Mouse (Mus musculus) MEL (cell line): ENCODE measurements around the gene Nmnat3. TPM values are rescaled to one million over a fixed set of nuclear protein-coding genes. Genes with fewer than 3 reads are reported as not detected.

Source experiments
- DNase-seq: peaks from one replicate; pipeline ENCODE4 v3.0.0; 2011; ENCODE audit warnings: low read depth, low spot score
- H3K27ac ChIP-seq: 2 replicates; pipeline ENCODE4 v1.5.1; 2012; ENCODE audit warnings: low read depth, mild to moderate bottlenecking, control low read depth, low read length, moderate library complexity; ENCODE audit not compliant: control insufficient read depth
- H3K27me3 ChIP-seq, 2 experiments: fragments of 150-350 bp in 1 of 2; sonication (generic) in 1 of 2; 2 replicates each; pipeline ENCODE4 v1.6.1; 2012; ENCODE audit warnings: low read length in 2 of 2, mild to moderate bottlenecking in 2 of 2, improper control_type of control experiment in 1 of 2, moderate library complexity in 1 of 2; ENCODE audit not compliant: insufficient read depth in 2 of 2, control insufficient read depth in 1 of 2
- H3K36me3 ChIP-seq, 2 experiments: 2 replicates each; pipeline ENCODE4 v1.6.1; 2012 to 2014; ENCODE audit warnings: low read length in 2 of 2, improper control_type of control experiment in 1 of 2, inconsistent platforms in 1 of 2, mild to moderate bottlenecking in 1 of 2; ENCODE audit not compliant: insufficient read depth in 2 of 2, control insufficient read depth in 1 of 2
- H3K4me1 ChIP-seq, 2 experiments: fragments of 150-350 bp in 1 of 2; sonication (generic) in 1 of 2; 2 replicates each; pipeline ENCODE4 v1.6.1; 2012; ENCODE audit warnings: low read length in 2 of 2, improper control_type of control experiment in 1 of 2, mild to moderate bottlenecking in 1 of 2; ENCODE audit not compliant: insufficient read depth in 2 of 2, control insufficient read depth in 1 of 2
- H3K4me3 ChIP-seq, 2 experiments: fragments of 150-350 bp in 1 of 2; sonication (generic) in 1 of 2; 2 replicates each; pipeline ENCODE4 v1.5.1; 2012; ENCODE audit warnings: low read depth in 2 of 2, low read length in 2 of 2, mild to moderate bottlenecking in 2 of 2, moderate library complexity in 2 of 2, control low read depth in 1 of 2, improper control_type of control experiment in 1 of 2; ENCODE audit not compliant: control insufficient read depth in 1 of 2, insufficient read depth in 1 of 2
- H3K79me2 ChIP-seq: 2 replicates; pipeline ENCODE4 v1.6.1; 2012; ENCODE audit warnings: mild to moderate bottlenecking, low read length, moderate library complexity; ENCODE audit not compliant: control insufficient read depth, poor library complexity, insufficient read depth
- H3K9ac ChIP-seq: 2 replicates; pipeline ENCODE4 v1.6.1; 2012; ENCODE audit warnings: low read depth, mild to moderate bottlenecking, control low read depth, low read length, moderate library complexity; ENCODE audit not compliant: control insufficient read depth, poor library complexity, severe bottlenecking
- H3K9me3 ChIP-seq: fragments of 150-350 bp; sonication (generic); replicated peaks from 2 replicates; pipeline ENCODE4 v1.6.1; 2012; ENCODE audit warnings: mild to moderate bottlenecking, low read length, improper control_type of control experiment, moderate library complexity; ENCODE audit not compliant: insufficient read depth
- BHLHE40 ChIP-seq: IDR thresholded peaks from 2 replicates; pipeline ENCODE4 v1.6.1; 2012; ENCODE audit warnings: low read depth, mild to moderate bottlenecking, inconsistent platforms, low read length, improper control_type of control experiment, borderline replicate concordance
- CHD1 ChIP-seq: IDR thresholded peaks from 2 replicates; pipeline ENCODE4 v1.6.1; 2012; ENCODE audit warnings: low read depth, mild to moderate bottlenecking, inconsistent platforms, low read length, improper control_type of control experiment
- CHD2 ChIP-seq: IDR thresholded peaks from 2 replicates; pipeline ENCODE4 v1.6.1; 2011; ENCODE audit warnings: low read length, improper control_type of control experiment
- CTCF ChIP-seq, 3 experiments: IDR thresholded peaks in 2 of 3; conservative IDR thresholded peaks in 1 of 3; 2 replicates each; pipeline ENCODE4 v1.5.1; 2011 to 2012; ENCODE audit warnings: low read length in 3 of 3, low read depth in 2 of 3, mild to moderate bottlenecking in 2 of 3, improper control_type of control experiment in 1 of 3, inconsistent platforms in 1 of 3, mixed read lengths in 1 of 3, moderate library complexity in 1 of 3; ENCODE audit not compliant: control insufficient read depth in 1 of 3, insufficient read depth in 1 of 3, poor library complexity in 1 of 3, severe bottlenecking in 1 of 3
- E2F4 ChIP-seq: IDR thresholded peaks from 2 replicates; pipeline ENCODE4 v1.6.1; 2011; ENCODE audit warnings: low read depth, low read length, improper control_type of control experiment, borderline replicate concordance
- ELF1 ChIP-seq: IDR thresholded peaks from 2 replicates; pipeline ENCODE4 v1.6.1; 2014; ENCODE audit warnings: low read depth, mild to moderate bottlenecking, inconsistent platforms, low read length, improper control_type of control experiment, moderate library complexity
- EP300 ChIP-seq, 2 experiments: IDR thresholded peaks; 2 replicates each; pipeline ENCODE4 v1.6.1; 2011; ENCODE audit warnings: improper control_type of control experiment in 2 of 2, low read length in 2 of 2, low read depth in 1 of 2, mild to moderate bottlenecking in 1 of 2
- ETS1 ChIP-seq: IDR thresholded peaks from 2 replicates; pipeline ENCODE4 v1.6.1; 2012; ENCODE audit warnings: low read depth, mild to moderate bottlenecking, inconsistent platforms, low read length, improper control_type of control experiment, moderate library complexity
- GATA1 ChIP-seq: IDR thresholded peaks from 2 replicates; pipeline ENCODE4 v1.6.1; 2011; ENCODE audit warnings: low read depth, low read length, improper control_type of control experiment
- HCFC1 ChIP-seq: IDR thresholded peaks from 2 replicates; pipeline ENCODE4 v1.6.1; 2012; ENCODE audit warnings: low read depth, mild to moderate bottlenecking, inconsistent platforms, low read length, improper control_type of control experiment, moderate library complexity
- JUND ChIP-seq: IDR thresholded peaks from 2 replicates; pipeline ENCODE4 v1.6.1; 2011; ENCODE audit warnings: low read depth, mild to moderate bottlenecking, improper control_type of control experiment, low read length
- MAFK ChIP-seq: IDR thresholded peaks from 2 replicates; pipeline ENCODE4 v1.6.1; 2011; ENCODE audit warnings: low read depth, mild to moderate bottlenecking, low read length, improper control_type of control experiment, borderline replicate concordance
- MAZ ChIP-seq: IDR thresholded peaks from 2 replicates; pipeline ENCODE4 v1.6.1; 2012; ENCODE audit warnings: low read depth, mild to moderate bottlenecking, inconsistent platforms, low read length, improper control_type of control experiment
- MEF2A ChIP-seq: IDR thresholded peaks from 2 replicates; pipeline ENCODE4 v1.6.1; 2014; ENCODE audit warnings: low read depth, mild to moderate bottlenecking, inconsistent platforms, low read length, improper control_type of control experiment; ENCODE audit not compliant: poor library complexity, insufficient replicate concordance, severe bottlenecking; ENCODE audit errors: extremely low read depth
- MYB ChIP-seq: IDR thresholded peaks from 2 replicates; pipeline ENCODE4 v1.6.1; 2011; ENCODE audit warnings: mild to moderate bottlenecking, low read depth, low read length, improper control_type of control experiment
- MYC ChIP-seq: IDR thresholded peaks from 2 replicates; pipeline ENCODE4 v1.6.1; 2011; ENCODE audit warnings: low read depth, mild to moderate bottlenecking, low read length, improper control_type of control experiment, moderate library complexity
- NELFE ChIP-seq: IDR thresholded peaks from 2 replicates; pipeline ENCODE4 v1.6.1; 2011; ENCODE audit warnings: low read depth, low read length, improper control_type of control experiment
- NRF1 ChIP-seq: IDR thresholded peaks from 2 replicates; pipeline ENCODE4 v1.6.1; 2014; ENCODE audit warnings: low read depth, mild to moderate bottlenecking, inconsistent platforms, low read length, improper control_type of control experiment, moderate library complexity; ENCODE audit not compliant: poor library complexity, insufficient read depth, severe bottlenecking
- POLR2AphosphoS2 ChIP-seq: IDR thresholded peaks from 2 replicates; pipeline ENCODE4 v1.6.1; 2011; ENCODE audit warnings: low read length, improper control_type of control experiment
- POLR2AphosphoS5 ChIP-seq: IDR thresholded peaks from 2 replicates; pipeline ENCODE4 v1.6.1; 2012; ENCODE audit warnings: low read depth, borderline replicate concordance, mild to moderate bottlenecking, inconsistent platforms, low read length, moderate library complexity, mixed read lengths
- RAD21 ChIP-seq: IDR thresholded peaks from 2 replicates; pipeline ENCODE4 v1.6.1; 2011; ENCODE audit warnings: mild to moderate bottlenecking, low read depth, low read length, improper control_type of control experiment
- SIN3A ChIP-seq: IDR thresholded peaks from 2 replicates; pipeline ENCODE4 v1.6.1; 2012; ENCODE audit warnings: low read length, improper control_type of control experiment, inconsistent platforms
- SMC3 ChIP-seq: IDR thresholded peaks from 2 replicates; pipeline ENCODE4 v1.6.1; 2011; ENCODE audit warnings: low read depth, low read length, improper control_type of control experiment
- TBP ChIP-seq: IDR thresholded peaks from 2 replicates; pipeline ENCODE4 v1.8.0; 2011; ENCODE audit warnings: low read depth, low read length, improper control_type of control experiment
- TCF12 ChIP-seq: IDR thresholded peaks from 2 replicates; pipeline ENCODE4 v1.6.1; 2014; ENCODE audit warnings: low read depth, mild to moderate bottlenecking, inconsistent platforms, low read length, improper control_type of control experiment, moderate library complexity
- UBTF ChIP-seq: IDR thresholded peaks from 2 replicates; pipeline ENCODE4 v1.6.1; 2012; ENCODE audit warnings: low read depth, mild to moderate bottlenecking, inconsistent platforms, low read length, improper control_type of control experiment, moderate library complexity, borderline replicate concordance; ENCODE audit not compliant: insufficient read depth
- USF1 ChIP-seq: IDR thresholded peaks from 2 replicates; pipeline ENCODE4 v1.6.1; 2014; ENCODE audit warnings: low read depth, mild to moderate bottlenecking, inconsistent platforms, low read length, improper control_type of control experiment, moderate library complexity
- ZC3H11A ChIP-seq: IDR thresholded peaks from 2 replicates; pipeline ENCODE4 v1.6.1; 2012; ENCODE audit warnings: low read depth, mild to moderate bottlenecking, inconsistent platforms, low read length, improper control_type of control experiment
- ZKSCAN1 ChIP-seq: IDR thresholded peaks from 2 replicates; pipeline ENCODE4 v1.6.1; 2012; ENCODE audit warnings: low read depth, mild to moderate bottlenecking, inconsistent platforms, low read length, improper control_type of control experiment, moderate library complexity
- polyA plus RNA-seq, 2 experiments: library from polyadenylated mRNA; stranded (reverse) in 1 of 2; unstranded in 1 of 2; fragments of >175 nt in 1 of 2; fragments of >200 nt in 1 of 2; gene quantifications; 2 replicates each; pipeline versions ENCODE4 v1.2.1 to v1.2.4; 2012; ENCODE audit warnings: low replicate concordance in 2 of 2, low read depth in 1 of 2; ENCODE audit not compliant: insufficient read length in 2 of 2, insufficient read depth in 1 of 2, missing spikeins in 1 of 2
- total RNA-seq: library from RNA; depleted of rRNA; stranded (reverse); fragments of 300-350 nt; gene quantifications from 2 replicates; pipeline ENCODE4 v1.2.3, GENCODE M21; 2012

The Nmnat3 gene
- total and polyA plus RNA-seq, 3 experiments, result 14.4 to 15.2 TPM; not detected in 1

DNA sequence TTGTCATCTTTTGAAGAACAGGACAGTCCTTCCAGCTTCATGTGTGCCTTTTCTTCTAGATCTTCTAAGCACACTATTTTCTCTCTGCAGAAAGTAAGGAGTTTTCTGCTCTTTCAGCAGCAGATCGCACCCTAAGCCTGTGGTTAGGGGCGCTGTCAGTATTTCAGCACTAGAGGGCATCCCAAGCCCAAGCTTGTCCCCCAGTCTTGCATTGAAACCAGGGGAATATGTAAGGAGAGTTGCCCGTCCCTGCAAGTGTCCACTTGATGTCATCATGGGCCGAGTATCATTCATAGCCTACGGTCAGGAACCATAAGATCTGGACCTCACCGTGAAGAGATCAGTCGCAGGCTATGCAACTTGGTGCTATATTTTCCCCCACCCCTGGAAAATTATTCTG lies 130.7 kb downstream of the Nmnat3 start:
- H3K9me3 ChIP-seq, result no peaks in the 10 kb centered on the region
- H3K36me3 ChIP-seq, result no peaks in the 10 kb centered on the region
- no peaks in the 10 kb centered on the region for H3K79me2 ChIP-seq
- peak; percentile 11 for DNase-seq
- TF ChIP-seq MYB (no peak), TBP (no peak), UBTF (no peak), HCFC1 (no peak), RAD21 (peak; percentile 55), POLR2AphosphoS2 (no peak), SMC3 (peak; percentile 60), E2F4 (no peak), EP300 (IDR thresholded peaks at IDR 0.05; ENCODE audit: low read depth in 1 of 2, low read length in 2 of 2) (no peak), ELF1 (no peak), CTCF (IDR thresholded peaks at IDR 0.05 in 2 of 3, conservative IDR thresholded peaks at IDR 0.05 in 1 of 3; ENCODE audit: control insufficient read depth in 1 of 3, insufficient read depth in 1 of 3, low read depth in 2 of 3, low read length in 3 of 3, poor library complexity in 1 of 3, severe bottlenecking in 1 of 3) (peak in 2 of 3 experiments; percentile 54; a peak in 4 of 6 replicates), CHD2 (no peak), TCF12 (no peak), NELFE (no peak), MAZ (no peak), CHD1 (no peak), ZKSCAN1 (no peak), JUND (no peak), SIN3A (no peak), ZC3H11A (0 out of 2 replicates have a peak, but pooled peaks have one; percentile 17)
- H3K27ac ChIP-seq, result no peak overlapping the region
- no peaks in the 10 kb centered on the region for H3K27me3 ChIP-seq
- H3K4me3 ChIP-seq, result no peak overlapping the region
- no peaks in the 10 kb centered on the region; a peak in 1 of 4 replicates for H3K4me1 ChIP-seq
- no peak overlapping the region for H3K9ac ChIP-seq

DNA sequence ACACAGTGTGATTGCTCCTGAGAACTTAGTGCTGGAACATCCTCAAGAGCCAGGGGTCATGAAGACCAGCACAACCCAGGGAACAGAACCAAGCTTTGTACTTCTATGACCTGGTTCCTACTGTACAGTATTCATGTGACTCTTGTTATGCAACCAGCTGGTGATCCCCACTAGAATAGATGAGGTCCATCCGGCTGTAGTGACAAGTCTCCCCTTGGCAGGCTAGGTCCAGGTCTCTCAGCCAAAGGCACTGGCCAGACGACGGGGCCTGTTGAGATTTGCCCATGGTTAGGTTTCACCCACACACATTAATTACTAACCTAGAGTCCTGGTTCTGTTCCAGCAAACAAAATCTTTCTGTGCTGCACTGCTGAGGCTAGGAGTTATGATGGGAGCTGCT lies 131.1 kb downstream of the Nmnat3 start:
- no peaks in the 10 kb centered on the region for H3K79me2 ChIP-seq
- no peak overlapping the region for H3K9ac ChIP-seq
- TF ChIP-seq SIN3A (no peak), POLR2AphosphoS5 (no peak), ETS1 (no peak), MAFK (no peak), NELFE (no peak), MYC (no peak), USF1 (no peak), ELF1 (no peak), UBTF (no peak), CHD2 (no peak), JUND (no peak), EP300 (IDR thresholded peaks at IDR 0.05; ENCODE audit: low read depth in 1 of 2, low read length in 2 of 2) (no peak), HCFC1 (no peak), GATA1 (no peak), BHLHE40 (no peak), NRF1 (no peak), RAD21 (no peak), MEF2A (no peak)
- H3K9me3 ChIP-seq, result no peaks in the 10 kb centered on the region
- no peak for DNase-seq
- no peaks in the 10 kb centered on the region for H3K27me3 ChIP-seq
- H3K36me3 ChIP-seq, result no peaks in the 10 kb centered on the region
- H3K4me1 ChIP-seq, result no peaks in the 10 kb centered on the region; a peak in 1 of 4 replicates
- no peak overlapping the region for H3K27ac ChIP-seq
- no peak overlapping the region for H3K4me3 ChIP-seq
